Mouse (Mus musculus) spleen, adult 18-20 months (tissue): ENCODE measurements around the gene Dcp1b.
"Not testable (repeated sequence)": the region's sequence is repeated elsewhere in the genome, so short reads cannot be mapped to it uniquely, and the experiment has no call there.

Source experiments
- DNase-seq, 2 experiments: peaks; one replicate each; pipeline ENCODE4 v3.0.0; 2022; ENCODE audit warnings: mixed read lengths in 2 of 2

Dcp1b gene

DNA sequence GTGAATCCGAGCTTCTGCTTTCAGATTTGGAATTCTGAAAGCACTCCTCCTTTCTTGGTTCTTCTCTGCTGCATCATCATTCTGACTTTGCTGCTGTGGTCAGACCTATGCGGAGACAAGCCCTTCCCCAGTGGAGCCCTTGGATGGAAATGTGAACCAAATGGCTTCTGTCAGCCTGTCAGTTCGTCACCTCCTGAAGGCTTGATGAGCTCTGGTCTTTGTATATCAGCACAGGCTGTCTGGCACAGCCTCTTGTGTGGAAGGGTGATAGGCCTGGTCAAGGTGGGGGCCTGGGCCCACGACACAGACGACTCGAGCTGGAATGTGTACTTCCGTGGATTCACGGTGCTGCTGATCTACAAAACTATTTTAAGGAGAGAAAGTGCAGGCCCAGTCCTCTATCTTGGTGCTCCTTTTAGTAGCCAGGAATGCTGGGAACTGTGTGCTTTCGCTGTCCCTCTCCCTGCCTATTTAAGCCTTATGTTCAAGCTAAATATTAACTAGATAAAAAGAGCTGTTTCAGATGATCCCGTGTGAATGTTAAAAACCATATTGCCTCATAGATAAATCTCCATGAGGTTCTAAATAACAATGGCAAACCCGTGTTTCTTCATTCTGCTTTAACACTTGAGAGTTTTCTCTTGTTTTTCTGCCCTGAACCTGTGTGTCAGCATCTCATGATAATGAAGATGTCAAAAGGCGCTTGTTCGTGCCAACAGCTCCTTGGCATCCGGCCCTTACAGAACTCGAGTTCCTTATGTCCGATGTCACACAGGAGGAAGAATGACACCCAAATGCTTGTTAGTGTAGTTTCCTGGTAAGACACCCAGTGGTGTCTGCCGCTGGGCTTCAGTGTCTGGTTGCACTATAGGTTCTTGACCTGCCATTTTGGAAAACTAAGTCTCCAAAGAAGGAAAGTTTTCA is 21.6 kb downstream of the Dcp1b start, which contains the start of gene Cacna1c:
TSS of gene Cacna1c (minus strand) at position 37 of the 924 bp plus-strand sequence.
- DNase-seq, result no peak

DNA sequence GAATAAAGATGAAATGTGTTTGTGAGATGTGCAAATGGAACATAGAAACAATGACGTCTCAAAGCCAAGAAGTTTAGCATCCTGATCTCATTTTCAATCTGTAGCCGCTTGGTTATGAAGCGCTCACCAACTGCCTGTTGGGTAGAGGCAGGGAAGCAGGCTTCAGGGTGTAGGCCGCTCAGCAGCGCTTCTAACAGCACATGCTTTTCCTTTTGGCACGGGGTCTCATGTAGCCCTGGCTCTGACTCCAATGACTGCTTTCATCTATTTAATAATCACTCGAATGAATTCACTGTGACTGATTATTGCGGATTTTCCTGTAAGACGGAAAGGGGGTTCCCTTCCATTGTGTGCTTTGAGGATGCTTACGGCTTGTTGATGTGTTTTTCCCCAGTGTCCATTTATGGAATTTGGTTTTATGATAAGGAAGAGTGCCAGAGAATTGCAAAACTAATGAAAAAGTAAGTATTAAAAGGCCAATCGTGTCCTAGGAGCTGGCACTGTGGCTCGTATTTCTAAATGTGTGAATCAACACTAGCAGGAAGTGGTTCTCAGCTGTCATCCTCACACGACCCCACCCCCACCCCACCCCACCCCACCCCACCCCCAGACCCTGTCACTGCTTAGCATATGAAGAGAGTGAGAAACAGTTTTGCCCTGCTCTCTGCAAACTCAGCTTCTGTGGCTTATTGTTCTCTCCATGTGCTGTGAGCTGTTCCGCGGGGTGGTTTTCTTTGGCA is 23.7 kb downstream of the Dcp1b start:
- no peak for DNase-seq

DNA sequence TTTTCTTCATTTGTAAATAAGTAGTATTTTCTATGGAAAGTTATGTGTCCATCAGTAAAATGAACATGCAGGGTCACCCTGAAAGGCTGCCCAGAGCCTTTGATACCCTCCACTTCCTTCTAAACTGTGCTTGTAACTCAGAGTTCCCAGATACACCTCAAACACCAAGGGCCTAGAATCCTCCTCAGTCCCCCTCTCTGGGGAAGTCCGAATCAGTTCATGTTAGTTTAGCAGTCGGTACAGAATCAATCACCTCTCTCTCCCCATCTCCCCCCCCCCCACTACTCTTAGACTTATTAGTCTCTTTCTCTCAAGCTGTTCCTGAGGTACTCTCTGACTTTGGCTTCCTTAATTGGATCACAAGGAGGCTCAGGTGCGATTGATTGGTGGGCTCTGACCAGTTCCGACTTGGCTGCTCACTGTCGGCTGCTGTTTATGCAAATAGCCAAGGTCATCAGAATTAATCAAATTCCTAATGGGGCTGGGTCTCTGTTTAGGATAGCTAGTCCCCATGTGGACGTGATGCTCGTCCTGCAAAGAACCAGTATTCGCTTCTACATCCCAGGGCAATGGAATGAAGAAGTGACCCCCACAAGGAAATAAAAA is 24.3 kb downstream of the Dcp1b start:
- DNase-seq, result no peak

DNA sequence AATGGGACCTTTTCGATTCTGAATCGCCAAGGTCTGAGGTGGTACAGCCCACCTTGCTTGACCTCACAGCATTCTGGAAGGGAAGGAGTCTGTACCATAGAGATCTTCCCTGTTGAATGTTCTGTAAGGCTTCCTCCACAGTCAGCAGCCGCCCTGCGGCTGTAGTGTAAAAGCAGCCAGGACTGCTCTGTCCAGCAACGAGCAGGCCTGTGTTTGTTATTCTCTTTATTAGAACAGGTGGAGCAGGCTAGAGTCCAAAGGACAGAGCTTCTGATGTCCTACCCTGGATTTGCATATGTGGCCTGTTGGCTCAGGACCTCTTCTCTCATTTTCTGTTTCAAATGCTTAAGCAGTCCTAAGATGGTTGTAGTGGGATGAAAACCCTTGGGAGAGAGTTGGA is 25.3 kb downstream of the Dcp1b start:
- no peak for DNase-seq

DNA sequence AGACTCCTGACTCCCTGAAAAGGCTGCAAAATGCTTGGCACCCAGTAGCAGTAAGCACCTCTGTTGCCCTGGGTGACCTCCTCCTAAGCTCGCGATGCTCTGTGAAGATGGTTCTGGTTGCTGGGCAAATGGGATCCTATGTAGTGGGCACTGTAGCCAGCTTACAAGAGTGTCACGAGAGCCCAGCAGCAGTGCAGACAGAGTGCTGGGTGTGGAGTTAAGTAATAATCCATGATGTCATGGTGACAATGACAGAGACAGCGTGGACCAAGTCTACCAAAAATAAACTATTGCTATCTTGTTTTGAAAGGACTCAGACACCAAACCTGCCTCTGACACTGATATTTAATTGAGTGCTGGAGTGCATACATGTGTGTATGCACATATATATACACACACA is 26.5 kb downstream of the Dcp1b start:
- DNase-seq, result no peak

DNA sequence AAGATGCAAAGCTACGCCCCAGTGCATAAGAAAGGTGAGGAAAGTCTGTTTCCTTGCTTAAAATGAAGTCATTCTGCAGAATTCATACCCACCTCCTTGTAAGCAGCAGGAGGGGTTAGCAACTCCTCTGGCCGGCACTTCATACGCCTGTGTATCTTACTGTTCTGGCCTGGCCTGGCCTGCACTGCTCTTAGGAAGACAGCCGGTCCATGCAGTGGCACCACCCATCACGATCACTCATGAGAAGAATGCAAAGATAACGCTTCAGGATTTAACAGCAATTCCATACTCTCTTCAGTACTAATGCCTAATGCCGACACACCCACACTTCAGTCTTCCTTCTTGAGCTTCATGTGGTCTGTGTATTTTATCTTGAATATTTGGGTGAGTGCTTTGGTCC is 29.2 kb downstream of the Dcp1b start:
- no peak for DNase-seq

DNA sequence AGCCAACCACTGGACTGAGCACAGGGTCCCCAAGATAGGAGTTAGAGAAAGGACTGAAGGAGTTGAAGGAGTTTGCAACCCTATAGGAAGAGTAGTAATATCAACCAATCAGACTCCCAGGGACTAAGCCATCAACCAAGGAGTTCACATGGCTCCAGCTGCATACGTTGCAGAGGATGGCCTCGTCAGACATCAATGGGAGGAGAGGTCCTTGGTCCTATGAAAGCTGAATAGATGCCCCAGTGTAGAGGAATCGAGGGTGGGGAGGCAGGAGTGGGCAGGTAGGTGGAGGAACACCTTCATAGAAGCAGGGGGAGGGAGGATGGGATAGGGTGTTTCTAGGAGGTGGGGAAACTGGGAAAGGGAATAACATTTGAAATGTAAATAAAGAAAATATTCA is 29.9 kb downstream of the Dcp1b start:
- DNase-seq, result no peak

DNA sequence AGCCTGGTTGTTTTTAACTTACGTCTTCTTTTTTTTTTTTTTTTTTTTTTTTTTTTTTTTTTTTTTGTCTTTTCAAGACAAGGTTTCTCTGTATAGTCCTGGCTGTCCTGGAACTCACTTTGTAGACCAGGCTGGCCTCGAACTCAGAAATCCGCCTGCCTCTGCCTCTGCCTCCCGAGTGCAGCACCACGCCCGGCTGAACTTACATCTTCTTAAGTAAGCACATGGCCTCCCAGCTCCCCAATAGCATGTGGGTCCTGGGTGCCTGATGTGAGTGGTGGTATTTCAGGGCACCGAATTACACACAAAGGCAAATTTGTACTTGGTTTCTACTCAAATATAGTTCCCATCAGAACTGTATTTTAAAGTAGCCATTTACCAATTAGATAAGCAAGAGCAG is 31.0 kb downstream of the Dcp1b start:
- not testable (repeated sequence) for DNase-seq

DNA sequence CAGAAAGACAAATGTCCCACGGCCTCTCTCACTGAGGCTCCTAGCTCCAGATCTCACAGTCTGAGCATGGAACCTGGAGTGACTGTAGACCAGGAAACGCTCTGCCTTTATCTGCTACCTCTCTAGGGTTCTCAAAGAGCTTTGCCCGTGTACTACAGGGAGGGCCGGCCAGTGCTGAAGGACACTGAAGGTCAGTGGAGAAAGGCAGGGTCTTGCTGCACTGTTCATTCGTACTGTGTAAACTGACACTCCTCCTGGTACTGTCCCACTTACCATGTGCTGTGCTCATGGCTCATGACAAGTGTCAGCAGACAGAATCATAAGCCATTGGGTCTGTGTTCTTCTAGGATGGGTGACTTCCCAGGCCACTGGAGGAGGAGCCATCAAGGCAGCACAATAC is 38.3 kb downstream of the Dcp1b start:
- no peak for DNase-seq

DNA sequence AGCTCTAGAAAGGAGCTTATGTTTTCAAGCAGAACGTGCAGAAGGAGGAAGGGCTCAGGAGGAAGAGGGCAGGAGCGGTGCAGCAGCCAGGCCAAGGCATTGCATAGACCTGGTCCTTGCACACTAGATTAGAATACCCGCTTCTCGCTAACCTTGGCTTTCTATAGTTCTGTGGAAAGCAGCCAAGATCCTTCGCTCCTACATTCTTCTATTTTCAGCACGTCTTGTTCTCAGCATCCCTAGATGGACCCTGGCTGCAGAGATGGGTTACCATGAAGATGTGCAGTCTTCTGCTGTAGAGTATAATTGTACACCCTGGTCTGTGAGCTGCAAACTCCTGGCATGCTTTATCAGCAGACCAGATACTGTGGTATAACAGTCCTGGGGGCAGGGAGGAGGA is 39.1 kb downstream of the Dcp1b start:
- no peak for DNase-seq

DNA sequence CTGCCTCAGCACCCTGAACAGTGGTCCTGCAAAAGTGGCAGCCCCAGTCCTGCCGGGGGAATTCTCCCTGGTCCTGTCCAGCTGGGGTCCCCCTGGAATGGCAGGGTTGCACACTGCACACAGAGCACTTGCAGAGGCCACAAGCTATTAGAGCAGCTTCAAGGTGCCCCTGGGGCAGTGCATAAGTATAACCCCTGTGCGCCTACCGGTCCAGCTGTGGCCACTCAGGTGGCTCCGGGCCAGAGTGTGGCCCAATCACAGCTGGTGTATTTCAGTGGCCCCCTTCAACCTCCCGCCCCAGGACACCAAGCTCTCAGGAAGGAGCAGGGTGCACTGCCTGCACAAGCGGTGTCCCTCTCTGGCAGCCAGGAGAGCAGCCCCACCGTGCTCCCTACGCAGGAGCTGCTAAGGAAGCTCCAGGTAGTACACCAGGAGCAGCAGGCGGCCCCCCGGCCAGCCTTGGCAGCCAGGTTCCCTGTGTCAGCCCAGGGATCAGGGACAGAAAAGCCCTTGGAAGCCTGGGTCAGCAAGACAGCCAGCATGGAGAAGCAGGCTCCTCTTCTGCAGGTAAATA is 40.1 kb downstream of the Dcp1b start:
- no peak for DNase-seq

DNA sequence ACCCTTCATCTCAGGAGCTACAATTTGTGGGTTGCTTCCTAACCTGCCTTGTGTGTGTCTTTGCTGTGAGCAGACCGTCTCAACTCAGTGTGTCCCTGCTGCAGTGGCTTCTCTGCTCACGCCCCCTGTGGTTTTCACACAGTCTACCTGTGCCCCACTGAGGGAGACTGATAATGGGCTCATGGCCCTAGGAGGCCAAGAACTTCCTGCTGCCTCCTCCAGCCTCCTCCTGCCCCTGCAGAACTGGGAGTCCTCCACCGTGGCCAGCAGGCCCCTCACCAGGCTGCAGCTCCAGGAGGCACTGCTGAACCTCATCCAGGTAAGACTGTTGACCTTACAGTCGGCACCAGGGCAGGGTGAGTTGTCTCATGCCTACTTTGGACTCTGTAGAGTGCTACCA is 42.6 kb downstream of the Dcp1b start:
- no peak for DNase-seq

DNA sequence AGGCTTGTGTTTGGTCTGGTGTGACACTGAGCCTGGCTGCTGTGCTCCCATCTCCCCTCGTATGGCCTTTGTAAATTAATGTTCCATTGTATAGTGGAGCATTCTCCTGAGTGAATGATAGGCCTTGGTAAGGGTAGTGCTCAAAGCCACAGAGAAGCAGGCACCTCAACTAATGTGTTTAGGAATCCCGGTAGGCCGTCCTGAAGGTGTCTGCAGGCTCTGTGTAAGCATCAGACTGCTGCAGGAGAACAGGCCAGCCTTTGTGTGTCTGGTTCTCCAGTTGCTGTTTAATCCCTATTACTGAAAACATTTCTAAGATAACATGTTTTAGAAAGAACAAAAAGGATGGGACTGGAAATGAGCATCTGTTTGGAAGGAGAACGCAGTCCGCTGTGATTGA is 43.5 kb downstream of the Dcp1b start:
- DNase-seq, result no peak

DNA sequence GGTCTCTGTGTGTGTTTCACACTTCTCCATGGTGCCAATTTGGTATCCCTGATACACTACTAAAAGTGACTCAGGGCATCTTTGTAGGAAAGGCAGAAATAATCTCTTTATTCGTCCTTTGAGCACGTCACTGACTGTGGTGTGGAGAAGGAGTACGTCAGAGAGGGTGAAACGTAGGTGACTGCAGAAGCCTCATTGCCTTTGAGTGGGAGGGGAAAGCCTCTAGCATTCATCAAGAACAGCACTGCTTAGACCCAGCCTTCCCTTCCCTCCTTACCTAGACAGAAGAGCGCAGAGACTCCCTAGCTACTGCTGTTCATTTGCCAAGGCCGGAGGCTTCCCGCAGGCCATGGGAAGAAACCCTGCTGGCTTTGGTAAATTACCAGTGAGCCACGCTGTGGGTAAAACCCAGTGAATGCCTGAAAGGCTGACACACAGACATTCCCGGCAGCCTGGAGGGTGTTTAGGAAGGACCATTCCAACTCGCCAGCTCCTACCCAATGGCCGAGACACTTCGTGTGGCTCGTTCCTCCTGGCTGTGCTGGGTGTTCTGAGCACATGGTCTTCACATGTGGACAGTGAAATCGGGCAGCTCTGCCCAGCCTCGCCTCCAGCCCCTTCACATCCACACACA is 44.3 kb downstream of the Dcp1b start:
- DNase-seq, result no peak

DNA sequence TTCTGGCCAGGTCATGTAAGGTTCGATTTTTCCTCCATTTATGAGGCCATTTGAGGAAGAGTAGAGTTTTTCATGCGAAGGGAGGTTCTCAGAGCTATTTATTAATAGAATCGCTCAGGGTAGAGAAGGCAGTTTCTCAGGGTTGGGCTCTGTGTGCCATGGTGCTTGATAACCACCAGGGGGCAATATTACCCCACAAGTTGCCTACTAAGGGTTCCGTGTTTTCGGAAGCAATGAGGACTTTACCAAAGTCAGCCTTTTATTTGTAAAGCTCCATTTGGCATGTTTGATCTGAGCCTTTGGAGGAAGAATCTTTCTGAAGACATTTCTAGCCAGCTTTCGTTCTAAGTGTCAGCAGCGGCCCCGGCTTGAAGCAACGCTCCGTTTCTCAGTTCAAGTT is 45.2 kb downstream of the Dcp1b start:
- peak in 1 of 2 experiments; percentile 37 for DNase-seq

DNA sequence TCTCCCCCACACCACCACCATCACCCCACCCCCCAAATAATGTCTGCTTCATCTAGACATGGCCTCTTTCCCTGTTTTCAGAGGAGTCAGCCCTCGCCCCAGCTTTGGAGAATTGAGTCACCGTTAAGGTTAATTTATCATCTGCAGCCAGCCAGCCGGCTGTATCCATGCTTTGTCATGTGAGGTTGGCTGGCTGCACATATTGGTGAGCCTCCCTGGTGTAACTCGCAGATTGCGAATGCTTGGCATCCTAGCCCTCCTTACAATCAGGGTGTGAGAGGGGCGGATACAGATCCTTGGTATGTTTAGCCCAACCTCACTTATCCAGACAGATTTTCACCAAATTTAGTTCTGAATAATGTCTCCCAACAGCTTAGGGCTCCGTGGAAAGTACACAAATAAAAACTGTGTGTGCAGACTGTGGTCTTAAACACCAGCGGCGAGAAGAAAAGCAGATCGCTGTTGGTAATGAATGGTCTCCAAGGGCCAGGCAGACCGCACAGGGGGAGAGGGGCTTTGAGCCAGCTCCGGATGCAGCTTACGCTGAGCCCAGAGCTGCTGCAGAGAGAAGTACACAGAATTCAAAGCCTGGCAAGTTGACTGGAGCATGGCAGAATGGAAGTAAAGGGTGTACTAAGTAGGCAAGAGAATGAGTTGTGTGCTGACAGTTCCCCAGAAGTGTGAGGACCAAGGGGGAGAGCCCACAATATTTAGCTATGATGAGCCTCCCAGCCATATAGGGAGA is 49.6 kb downstream of the Dcp1b start:
- DNase-seq, result no peak

DNA sequence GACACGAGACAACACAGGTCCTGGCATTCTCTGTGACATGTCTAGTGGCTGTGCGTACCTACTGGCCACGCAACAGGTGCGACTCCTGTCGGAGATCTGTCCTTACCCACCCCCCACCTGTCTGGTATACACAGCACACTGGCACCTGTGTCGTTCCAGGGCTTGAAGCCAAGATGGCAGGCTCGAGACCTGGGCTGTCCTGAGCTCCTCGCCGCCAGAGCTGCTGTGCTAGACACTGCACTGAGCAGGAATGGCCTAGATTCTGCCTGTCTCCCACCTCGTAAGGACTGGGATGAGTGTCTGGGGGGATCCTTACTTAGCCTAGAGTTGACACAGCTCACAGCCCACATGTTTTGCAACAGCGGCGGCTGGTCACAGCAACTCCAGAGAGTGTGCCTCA is 50.2 kb downstream of the Dcp1b start:
- no peak for DNase-seq

DNA sequence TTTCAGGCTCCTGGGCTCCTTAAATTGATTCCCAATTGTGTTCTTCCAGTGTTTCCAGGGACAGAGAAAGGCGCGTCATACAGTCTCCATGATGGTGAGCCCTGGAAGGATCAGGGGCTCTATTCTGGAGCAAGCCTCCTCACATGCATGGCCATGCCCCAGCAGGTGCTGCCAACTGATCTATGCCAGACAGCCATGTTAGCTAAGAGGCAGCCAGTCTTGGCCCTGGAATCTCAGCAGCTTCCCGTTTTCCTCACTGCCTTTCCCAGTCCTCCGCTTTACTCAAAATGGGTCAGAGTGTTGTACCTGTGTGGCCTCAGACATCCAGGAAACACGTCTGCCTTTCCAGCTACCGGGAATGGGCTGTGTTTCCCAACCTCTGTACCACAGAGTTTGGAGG is 50.7 kb downstream of the Dcp1b start:
- DNase-seq, result no peak

DNA sequence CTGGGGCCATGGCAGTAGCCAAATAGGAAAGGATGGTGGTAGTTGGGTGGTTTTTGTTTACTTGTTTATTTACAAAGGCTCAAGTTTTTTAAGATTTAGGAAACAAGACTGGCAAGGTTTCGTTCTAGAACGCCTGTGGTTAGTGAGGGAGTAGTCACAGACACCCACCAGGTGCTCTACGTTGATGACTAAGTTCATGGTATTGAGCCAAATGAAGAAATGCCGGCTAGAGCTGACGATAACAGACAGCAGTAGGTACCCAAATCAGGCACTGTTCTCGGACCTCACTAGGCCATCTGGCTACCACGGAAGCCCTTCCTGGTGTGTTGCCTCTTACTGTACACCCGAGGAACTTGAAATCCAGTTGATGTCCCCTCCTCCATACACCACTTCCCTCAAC is 51.9 kb downstream of the Dcp1b start:
- no peak for DNase-seq

DNA sequence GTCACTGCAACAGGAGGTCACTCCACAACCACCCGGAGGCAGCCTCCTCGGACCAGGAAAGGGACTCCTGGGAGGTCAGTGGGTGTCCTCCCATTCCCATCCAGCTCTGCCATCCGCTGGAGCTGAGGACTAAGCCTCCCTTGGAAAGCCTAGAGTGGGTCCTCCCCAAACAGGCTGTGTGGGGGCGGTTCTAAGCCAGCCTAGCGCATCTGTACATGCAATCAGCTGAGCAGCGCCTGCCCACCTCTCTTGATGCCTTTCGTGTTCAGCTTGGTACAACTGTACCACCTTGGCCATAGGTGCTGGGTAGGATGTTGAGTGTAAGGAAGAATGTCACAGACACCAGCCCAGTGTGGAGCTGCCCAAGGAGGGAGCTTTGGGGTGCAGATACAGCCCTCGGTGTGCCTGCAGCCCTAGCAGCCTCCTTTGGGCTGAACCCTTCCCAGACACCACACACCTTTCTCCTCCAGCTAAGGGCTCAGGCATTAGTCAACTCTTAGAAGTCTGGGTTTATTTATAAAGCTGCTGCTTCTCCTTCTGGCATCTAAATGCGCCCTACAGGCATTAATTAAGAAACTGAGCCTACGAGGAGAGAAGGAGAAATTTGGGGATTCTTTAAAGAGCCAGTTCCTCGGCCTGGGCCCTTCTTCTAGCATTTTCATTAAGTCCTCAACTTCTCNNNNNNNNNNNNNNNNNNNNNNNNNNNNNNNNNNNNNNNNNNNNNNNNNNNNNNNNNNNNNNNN is 54.0 kb downstream of the Dcp1b start:
- DNase-seq, result no peak

DNA sequence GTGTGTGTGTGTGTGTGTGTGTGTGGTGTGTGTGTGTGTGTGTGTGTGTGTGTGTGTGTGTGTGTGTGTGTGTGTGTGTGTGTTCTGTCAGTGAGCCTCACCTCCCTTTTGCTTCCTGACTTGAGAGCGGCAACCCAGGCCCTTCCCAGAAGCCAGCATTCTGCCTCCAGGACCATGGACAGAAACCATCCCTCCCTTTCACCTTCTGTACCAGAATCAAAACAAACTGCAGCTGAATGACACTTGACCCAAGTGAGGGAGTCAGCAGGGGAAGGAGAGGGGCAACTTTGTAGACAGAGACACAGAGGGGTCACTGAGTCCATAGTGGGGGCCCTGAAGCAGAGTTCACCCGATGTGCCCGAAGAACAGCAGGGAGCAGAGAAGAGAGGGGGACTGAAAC is 58.0 kb downstream of the Dcp1b start:
- no peak for DNase-seq
